Mouse (Mus musculus) heart, adult 9 months (tissue): ENCODE measurements at regions not wholly inside any gene's neighbourhood (a gene's known extent, or its start where the extent isn't known, plus 50 kb on each side); places are given as distances from the start of the nearest gene placed in this dataset.

Experiments
- DNase-seq, 2 experiments: peaks; one replicate each; pipeline ENCODE4 v3.0.0; 2022; ENCODE audit warnings: low spot score in 2 of 2

- DNase-seq: no peak
These were observed 327.9 kb downstream of the Matn1 start for GRCm38 (mm10) chr4:131272060-131272459.

GRCm38 (mm10) chr4:131293560-131293959 is 349.4 kb downstream of the Matn1 start:
- no peak for DNase-seq

GRCm38 (mm10) chr4:131298011-131298674 is 354.0 kb downstream of the Matn1 start:
- DNase-seq: peak; percentile 5 to 10

GRCm38 (mm10) chr4:131303936-131304335 is 359.8 kb downstream of the Matn1 start:
- DNase-seq: no peak

GRCm38 (mm10) chr4:131304361-131304777 is 360.2 kb downstream of the Matn1 start:
- no peak for DNase-seq

GRCm38 (mm10) chr4:131314231-131314630 is 370.0 kb downstream of the Matn1 start:
- DNase-seq: no peak

GRCm38 (mm10) chr4:131316041-131316440 is 371.9 kb downstream of the Matn1 start:
- no peak for DNase-seq

- no peak for DNase-seq
These were observed 378.1 kb downstream of the Matn1 start for GRCm38 (mm10) chr4:131322323-131322722.

GRCm38 (mm10) chr4:131324486-131324885 is 380.3 kb downstream of the Matn1 start:
- no peak for DNase-seq

- DNase-seq: no peak
These were observed 381.0 kb downstream of the Matn1 start for GRCm38 (mm10) chr4:131325200-131325599.

- no peak for DNase-seq
These were observed 381.4 kb downstream of the Matn1 start for GRCm38 (mm10) chr4:131325609-131326008.

- DNase-seq: no peak
These were observed 385.2 kb downstream of the Matn1 start for GRCm38 (mm10) chr4:131329398-131329797.

GRCm38 (mm10) chr4:131331646-131332045 is 387.5 kb downstream of the Matn1 start:
- no peak for DNase-seq

GRCm38 (mm10) chr4:131336801-131337200 is 392.6 kb downstream of the Matn1 start:
- DNase-seq: no peak

- no peak for DNase-seq
These were observed 397.0 kb downstream of the Matn1 start for GRCm38 (mm10) chr4:131340993-131341695.

- DNase-seq: no peak
These were observed 402.5 kb downstream of the Matn1 start for GRCm38 (mm10) chr4:131346727-131347126.

- no peak for DNase-seq
These were observed 406.1 kb downstream of the Matn1 start for GRCm38 (mm10) chr4:131350268-131350667.

- DNase-seq: no peak
These were observed 410.7 kb downstream of the Matn1 start for GRCm38 (mm10) chr4:131354908-131355307.

GRCm38 (mm10) chr4:131355526-131355991 is 411.4 kb downstream of the Matn1 start:
- DNase-seq: no peak

GRCm38 (mm10) chr4:131356316-131356715 is 412.1 kb downstream of the Matn1 start:
- no peak for DNase-seq

- no peak for DNase-seq
These were observed 418.8 kb downstream of the Matn1 start for GRCm38 (mm10) chr4:131363030-131363429.

GRCm38 (mm10) chr4:131364671-131365252 is 420.6 kb downstream of the Matn1 start:
- DNase-seq: peak in 1 of 2 experiments; percentile 21

GRCm38 (mm10) chr4:131366006-131366405 is 421.8 kb downstream of the Matn1 start:
- DNase-seq: no peak
